Mouse (Mus musculus) layer of hippocampus, adult 8-10 months (tissue): ENCODE data around the gene Cnksr2. TPM values are rescaled to one million over a fixed set of nuclear protein-coding genes. Genes with fewer than 3 reads are reported as not detected.
A peak's percentile ranks its signal among the peaks of the same experiment; 100 is the strongest.

Source experiments
- DNase-seq, 2 experiments: peaks; one replicate each; pipeline ENCODE4 v3.0.0; 2022; ENCODE audit warnings: low spot score in 2 of 2
- total RNA-seq, 4 experiments: library from RNA; stranded (reverse); gene quantifications; 2 replicates each; pipeline ENCODE4 v1.2.4; 2022

The Cnksr2 gene
- 100 to 1,000 TPM; 215 to 273 (median 251) TPM for total RNA-seq

DNA sequence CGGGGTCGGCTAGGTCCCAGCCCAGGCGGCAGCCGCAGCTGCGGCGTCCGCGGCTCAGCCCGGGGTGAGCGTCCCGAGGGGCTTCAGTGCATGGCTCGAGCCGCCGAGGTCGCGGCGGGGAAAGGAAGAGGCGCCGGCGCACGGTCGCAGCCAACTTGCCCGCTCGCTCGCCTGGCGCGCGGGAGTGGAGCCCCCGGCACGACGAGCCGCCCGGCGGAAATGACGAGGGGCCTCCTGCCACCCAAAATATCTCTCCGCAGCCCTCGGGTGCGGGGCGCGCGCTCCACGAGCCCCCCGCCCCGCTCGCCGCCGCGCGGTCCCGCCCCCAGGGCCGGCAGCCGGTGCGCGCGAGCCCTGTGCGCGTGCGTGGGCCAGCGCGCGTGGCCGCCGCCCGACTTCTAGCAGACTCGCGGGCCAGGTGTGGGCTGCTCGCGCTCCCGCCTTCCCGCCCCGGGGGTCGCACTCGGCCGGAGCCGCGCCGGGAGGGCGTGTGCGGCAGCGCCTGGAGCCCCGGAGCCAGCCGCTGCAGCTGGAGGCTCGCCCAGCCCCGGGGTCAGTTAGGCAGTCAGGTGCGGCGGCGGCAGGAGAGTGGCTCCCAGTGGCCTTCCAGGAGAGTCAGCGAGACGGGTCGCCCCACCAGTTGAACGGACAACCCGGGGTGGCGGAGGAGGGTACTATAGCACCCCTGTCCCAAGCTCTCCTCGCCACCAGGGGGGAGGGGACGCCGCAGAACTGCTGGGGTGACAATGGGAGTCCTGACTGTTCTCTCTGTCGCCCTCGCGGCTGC is at the start of gene Cnksr2:
TSS of gene Cnksr2 (minus strand) at position 238 of the 787 bp plus-strand sequence.
- DNase-seq, result peak; percentile 15 to 19

DNA sequence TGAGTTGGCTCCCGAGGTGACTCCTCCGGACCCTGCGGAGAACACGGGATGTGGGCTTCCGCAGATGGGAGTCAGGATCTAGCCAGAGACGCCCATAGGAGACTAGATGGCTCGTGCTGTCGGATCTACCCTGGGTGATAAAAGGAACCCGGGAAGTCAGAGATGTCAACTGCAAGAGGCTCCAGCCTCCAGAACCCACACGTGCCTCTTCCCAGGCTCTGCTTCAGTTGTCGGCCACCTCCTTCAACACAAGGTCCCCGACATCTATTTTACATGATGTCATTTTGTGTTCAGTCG is 698 bp upstream of the Cnksr2 start:
- no peak for DNase-seq

DNA sequence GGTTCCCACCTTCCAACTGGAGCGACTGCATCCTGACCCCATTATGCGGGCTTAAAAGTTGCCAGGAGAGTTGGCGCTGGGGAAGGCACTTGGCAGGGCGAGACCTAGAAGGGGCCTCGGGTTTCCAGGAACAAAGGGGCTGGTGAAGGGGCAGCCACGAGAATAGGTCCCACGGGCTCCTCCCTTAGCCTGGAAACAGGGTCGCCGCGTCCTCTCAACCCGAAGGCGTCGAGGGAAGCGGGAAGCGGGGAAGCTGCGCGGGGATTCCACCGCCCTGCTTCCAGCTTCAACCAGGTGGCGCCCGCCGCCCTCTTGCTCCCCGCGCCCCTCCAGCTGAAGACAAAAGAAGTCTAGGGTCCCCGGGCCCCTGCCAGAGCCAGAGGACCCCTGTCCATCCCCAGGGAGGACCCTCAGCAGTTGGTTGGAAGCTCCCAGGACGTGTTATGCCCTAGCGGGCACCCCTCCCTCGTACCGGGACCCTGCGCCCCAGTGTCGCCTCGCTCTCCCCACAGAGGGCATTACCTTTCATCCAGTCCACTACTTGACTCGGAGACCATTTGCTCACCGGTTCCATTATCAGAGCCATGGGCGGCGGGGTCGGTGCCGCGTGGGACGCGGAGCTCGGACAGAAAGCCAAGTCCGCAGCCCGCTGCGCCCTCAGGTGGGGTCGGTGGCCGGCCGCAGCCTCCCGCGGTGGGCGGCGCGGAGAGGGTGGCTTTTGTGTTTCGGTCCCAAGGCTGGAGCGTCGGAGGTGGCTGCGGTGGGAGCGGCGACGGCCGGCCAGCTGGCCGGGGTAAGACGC is 638 bp downstream of the Cnksr2 start:
- no peak for DNase-seq

DNA sequence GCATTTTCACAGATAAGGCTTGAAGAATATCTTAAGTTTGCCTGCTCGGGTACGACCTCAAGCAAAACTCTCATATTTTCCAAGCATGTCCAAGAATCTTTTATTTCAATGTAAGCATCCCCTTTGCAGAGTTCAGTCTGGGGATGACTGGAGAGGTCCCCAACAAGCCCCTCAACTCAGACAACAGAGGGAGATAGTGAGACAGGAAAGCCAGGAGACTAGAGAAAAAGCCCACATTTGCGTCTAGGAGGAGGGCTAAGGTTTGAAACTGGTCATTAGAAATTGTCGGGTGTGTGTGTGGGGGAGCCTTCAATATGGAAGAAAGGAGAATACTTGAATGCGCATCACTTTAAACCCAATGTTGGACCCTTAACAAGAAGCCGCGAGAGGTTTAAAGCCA is 1.4 kb downstream of the Cnksr2 start:
- peak in 1 of 2 experiments; percentile 6 for DNase-seq

DNA sequence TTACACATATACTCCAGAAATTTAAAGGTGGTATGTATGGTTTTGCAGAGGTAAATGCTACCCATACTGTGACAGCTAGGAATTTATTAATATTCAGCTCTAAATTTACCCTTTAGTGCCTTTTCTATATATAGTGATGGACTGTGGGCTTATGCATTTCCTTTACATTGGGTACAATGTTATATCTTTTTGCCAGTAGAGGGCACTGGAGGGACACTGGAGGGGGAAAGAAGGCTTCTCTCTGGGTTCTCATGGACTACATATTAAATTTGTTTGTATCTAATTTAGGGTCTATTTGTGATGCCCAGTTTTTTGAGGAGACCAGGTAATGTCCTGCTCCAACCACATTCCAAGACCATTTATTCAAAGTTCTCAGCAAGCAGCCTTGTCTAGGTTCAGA is 91.4 kb downstream of the Cnksr2 start:
- DNase-seq, result no peak

DNA sequence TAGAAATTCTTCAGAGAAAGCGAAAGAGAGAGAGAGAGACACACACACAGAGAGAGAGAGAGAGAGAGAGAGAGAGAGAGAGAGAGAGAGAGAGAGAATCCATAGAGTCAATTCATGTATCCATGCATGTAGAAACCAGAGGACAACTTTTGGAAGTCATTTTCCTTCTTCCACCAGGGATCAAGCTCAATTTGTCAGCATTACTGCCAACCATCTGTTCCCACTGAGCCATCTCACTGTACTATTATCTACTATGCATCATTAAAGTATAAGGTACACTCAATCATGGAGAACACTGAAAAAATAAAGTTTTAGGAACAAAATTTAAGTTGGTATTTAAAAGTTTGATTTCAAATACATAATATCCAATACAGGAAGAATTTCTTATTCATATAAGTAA is 93.8 kb downstream of the Cnksr2 start:
- no peak for DNase-seq

DNA sequence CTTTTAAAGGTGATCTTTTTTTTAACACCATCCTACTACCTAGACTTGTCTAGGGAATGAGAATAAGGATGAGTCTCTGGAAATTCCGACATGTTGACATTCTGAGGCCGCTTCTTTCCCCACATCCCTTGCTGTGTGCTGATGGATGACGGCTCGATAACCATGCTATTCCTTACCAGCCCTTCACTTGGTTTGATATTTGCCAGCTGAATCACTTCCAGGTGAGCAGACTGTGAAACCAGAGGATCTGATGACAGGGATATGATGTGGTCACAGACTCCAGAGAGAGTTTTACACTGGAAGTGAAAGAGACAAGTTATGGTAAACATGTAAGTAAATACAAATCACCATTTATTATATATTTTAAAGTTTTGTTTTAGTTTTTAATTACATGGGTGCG is 98.0 kb downstream of the Cnksr2 start:
- DNase-seq, result no peak

DNA sequence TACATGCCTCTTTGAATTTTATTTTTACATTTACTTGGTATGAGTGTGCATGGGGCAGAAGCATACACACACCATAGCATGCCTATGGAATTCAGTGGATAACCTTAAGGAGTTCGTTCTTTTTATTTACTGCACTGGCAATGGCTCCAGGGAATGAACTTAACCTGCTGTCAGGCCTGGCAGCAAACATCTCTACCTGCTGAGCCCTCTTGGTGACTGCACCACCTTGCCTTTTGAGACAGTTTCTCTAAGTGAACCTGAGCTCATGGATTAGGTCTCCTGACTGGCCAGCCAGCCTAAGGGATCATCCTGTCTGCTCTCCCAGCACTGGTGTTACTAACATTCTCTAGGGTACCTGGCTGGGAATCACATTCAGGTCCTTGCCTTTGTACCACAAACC is 106.5 kb downstream of the Cnksr2 start:
- no peak for DNase-seq

DNA sequence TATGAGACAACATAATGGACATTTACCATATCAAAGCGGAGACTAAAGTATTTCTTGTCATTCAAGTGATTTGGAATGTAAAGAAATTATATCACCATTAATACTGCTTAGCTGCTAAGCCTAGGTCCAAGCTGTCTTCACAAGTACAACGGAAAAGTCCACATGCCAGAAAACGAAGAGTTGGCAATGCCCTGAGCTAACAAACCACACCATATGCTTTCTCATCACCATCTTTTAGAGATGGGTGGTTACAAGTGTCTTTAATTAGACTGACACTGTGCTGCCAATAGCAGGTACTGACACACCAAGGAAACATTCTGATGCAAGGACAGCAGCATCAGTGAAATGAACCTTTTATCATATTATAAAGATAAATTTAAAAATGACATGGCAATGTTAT is 123.0 kb downstream of the Cnksr2 start:
- no peak for DNase-seq

DNA sequence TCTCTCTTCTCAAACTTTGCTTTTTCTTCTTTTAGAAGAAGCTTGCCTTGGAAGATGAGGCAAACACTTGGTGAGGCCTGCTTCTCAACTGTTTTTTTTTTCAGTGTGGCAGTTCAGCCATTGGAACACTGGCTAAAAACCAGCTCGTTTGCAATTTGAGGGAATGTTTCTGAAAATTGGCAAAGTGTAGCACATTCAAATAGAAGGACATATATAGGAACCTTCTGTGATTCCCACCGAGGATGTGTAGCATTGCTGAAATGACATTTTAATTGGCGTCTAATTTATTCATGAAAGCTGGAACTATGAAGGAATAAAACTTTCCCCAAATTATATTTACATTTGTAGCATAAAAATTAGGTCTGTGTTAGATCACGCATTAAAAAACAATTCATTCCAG is 213.1 kb downstream of the Cnksr2 start:
- DNase-seq, result no peak

DNA sequence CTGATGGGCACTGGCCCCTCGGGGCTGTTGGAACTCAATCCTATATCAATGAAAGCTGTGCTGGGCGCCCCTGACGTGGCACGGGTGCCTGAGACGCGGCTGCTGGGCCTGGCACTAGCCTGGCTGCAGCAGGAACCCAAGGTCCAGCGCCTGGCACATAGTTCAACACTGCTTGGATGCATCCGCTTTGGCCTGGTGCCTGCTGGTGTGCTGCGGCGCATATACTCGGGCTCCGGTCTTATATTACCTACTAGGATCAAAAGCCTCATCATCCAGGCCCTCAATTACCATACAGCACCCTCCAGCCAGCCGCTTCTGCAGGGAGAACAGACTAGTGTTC is 224.2 kb downstream of the Cnksr2 start:
- no peak for DNase-seq

DNA sequence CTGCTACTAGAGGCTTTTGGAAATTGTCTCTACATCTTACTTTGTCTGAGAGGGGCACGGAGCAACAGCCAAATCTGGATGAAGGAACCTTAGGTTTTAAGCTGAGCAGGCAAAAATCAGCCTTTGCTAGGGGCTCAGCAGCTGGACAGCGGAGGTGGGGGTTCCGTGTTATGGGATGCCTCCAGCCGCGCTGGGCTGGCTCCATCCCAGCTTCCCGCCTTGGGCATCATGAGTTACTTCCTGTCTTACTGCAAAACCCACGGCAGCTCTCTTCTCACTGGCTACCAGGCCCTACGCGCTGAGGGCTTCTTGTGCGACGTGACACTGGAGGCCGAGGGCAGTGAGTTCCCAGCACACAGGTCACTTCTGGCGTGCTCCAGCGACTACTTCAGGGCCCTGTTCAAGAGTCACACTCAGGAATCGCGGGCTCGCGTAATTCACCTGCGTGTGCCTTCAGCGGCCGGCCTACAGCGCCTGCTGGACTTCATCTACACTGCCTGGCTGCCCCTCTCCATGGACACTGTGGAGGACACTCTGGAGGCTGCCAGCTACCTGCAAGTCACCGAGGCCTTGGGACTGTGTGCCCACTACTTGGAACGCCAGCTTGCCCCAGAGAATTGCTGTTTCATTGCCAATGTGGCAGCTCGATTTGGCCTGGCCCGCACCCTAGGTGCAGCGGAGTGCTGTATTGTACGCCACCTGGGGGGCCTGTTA is 224.7 kb downstream of the Cnksr2 start, which contains the start of gene Klhl34:
TSS of gene Klhl34 (plus strand) at position 229 of the 714 bp plus-strand sequence.
- no peak for DNase-seq

DNA sequence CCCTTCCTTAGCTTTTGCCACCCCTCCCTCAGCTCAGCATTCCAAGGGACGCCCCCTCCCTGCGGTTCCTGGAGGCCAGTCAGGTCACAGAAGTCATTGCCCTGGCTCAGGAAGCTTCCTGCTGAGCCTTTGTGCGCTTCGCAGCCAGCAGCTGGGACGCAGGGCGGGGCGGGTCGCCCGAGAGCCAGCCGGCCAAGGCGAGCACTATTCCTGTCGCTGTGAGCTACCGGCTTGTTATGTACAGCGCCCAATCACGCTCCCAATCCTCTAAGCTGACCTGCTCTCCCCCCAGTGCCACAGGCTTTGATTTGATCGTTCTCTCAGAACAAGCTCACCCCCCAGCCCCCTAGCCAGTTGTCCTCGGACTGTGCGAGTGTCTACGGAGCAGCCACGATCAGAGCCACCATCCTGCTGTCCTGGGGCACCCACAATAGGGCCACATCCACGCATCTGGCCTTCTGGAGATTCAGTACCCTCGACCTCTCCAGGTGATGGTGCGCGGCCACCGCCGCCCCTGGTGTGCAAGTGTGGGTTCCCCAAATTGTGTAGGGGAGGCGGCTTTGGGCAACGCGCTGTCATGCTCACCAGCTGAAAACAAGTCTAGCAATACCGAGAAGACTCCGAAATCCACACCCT is 225.4 kb downstream of the Cnksr2 start:
- DNase-seq, result no peak

DNA sequence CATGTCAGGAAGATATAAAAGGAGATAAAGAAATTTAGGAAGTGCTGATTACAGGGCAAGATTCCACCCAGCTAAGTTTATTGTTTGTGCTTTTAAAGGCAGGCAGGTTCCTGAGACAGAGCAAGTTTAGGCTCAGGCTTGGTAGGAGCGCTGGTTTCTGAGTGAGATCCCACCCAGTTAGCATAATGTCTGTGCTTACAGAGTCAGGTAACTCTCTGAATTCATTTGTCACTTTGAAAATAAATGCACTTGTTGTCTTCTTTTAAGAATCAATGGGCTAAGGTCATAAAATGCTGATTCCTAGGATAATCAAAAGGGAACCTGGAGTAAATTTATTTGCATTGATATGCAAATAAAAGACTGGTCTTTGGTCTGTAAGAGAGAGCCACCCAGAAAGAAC is 233.4 kb downstream of the Cnksr2 start:
- no peak for DNase-seq

DNA sequence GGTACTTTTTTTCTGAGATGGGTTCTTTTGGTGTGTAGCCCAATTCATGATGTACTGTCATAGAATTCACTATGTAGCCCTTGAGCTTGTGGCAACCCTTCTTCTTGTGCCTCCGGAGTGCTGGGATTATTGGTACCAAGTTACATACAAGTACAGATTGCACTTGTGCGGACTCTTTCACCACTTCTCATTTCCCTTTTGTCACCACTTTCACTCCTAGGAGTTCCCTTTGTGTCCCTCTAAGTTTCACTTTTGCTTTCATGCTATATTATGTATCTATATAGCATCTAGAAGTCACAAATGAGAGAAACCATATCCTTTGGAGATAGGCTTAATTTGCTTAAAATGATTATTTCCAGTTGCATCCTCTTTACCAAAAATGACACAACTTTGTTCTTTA is 241.4 kb downstream of the Cnksr2 start:
- DNase-seq, result no peak

Other genes with a start within 250 kb of the Cnksr2 start
- gene Klhl34, start 224.9 kb downstream of the Cnksr2 start, total RNA-seq, result under 1 TPM in 2 of 4 experiments, not detected in 2; 0.24 to 0.27 TPM